Mouse (Mus musculus) lung, adult 2 months (tissue): ENCODE data around the gene Alg9.

Experiments used
- CTCF ChIP-seq: fragments of 200-500 bp; IDR thresholded peaks from 2 replicates; pipeline ENCODE4 v1.5.1; 2011; ENCODE audit warnings: mild to moderate bottlenecking, low read length, control low read depth; ENCODE audit not compliant: insufficient read depth
- POLR2A ChIP-seq: fragments of 200-500 bp; IDR thresholded peaks from 2 replicates; pipeline ENCODE4 v1.6.1; 2011; ENCODE audit warnings: low read depth, mild to moderate bottlenecking, control low read depth, low read length, borderline replicate concordance; ENCODE audit errors: extremely low read depth

- no peak for TF ChIP-seq CTCF
- no peak for TF ChIP-seq POLR2A
These were observed 100.7 kb downstream of the Alg9 start for GRCm38 (mm10) chr9:50875470-50875869.
